Mouse (Mus musculus): ENCODE data around the gene Rcor2.
A peak's percentile ranks its signal among the peaks of the same experiment; 100 is the strongest.

Gene Rcor2

DNA sequence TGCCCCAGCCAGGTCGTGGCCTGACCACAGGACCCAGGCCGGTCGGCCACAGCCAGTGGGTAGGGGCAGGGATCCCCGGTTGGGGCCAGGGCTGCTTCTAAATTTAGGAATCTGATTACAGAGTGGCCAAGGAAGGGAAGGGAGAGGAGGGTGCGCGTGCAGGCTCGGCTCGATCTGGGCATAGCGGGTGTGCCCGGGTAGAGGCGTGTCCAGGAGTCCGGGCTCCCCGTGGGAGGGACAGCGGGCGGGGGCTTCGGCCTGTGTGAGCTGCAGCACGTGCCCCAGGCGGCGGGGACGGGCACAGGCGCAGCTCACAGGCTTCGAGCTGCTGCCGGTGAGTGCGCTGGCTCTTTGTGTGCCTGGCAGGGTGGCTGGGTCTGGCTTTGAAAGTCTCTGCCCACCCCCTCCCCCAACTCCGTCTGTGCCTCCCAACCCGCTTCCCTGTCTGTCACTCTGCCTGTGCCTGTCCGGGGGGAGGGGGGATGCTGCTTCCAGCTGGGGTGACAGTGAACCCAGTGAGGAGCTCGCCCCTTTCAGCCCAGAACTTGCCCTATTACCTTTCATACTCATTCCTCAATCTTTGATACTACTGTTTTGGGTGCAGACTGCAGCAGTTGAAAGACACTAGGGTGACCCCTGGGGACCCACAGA is at the start of gene Rcor2:
TSS of gene Rcor2 (plus strand) at position 235 of the 651 bp plus-strand sequence.
- DNase-seq (ENCODE audit: low spot score), result peak; percentile 72

GRCm38 (mm10) chr19:7217926-7218267 is 49.2 kb upstream of the Rcor2 start:
- no peak for DNase-seq (ENCODE audit: low spot score)

GRCm38 (mm10) chr19:7218753-7219152 is 48.4 kb upstream of the Rcor2 start:
- DNase-seq (ENCODE audit: low spot score), result no peak

DNA sequence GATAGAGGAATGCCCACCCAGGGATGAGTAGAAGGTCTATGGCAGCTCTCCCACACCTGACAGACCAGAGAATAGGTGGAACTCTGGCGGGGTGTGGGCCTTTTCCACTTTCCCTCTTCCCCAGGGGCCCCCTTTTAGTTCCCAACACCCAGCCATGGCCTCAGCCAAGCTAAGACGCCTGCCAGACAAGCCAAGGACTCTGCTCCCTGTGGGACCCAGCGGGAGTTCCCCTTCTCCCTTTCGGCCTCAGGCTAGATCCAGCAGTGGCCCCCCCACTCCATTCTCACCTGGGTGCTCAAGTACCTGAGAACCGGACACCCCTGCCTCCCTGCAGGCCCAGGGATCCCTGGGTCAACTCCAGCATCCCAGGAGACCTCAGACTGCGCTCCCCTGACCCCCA is 44.9 kb upstream of the Rcor2 start:
- no peak for DNase-seq (ENCODE audit: low spot score)

DNA sequence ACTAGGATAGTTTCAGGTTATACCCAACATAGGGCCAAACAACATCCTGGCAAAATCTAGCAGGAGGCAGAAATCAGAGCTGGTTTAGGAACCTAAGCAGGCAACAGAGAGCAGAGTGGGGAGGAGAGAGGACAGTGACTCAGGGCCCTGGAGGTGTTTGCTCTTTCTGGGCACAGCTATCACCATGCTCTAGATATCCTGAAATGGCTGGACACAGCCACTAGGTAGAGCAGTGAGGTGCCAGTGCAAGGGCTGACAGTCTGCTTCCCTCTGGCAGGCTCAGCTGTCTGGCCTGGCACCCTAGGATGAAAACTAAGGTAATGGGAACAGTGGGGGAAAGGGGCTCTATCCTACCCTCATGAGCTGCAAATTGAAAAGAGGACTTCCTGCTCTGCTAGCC is 43.6 kb upstream of the Rcor2 start:
- no peak for DNase-seq (ENCODE audit: low spot score)

DNA sequence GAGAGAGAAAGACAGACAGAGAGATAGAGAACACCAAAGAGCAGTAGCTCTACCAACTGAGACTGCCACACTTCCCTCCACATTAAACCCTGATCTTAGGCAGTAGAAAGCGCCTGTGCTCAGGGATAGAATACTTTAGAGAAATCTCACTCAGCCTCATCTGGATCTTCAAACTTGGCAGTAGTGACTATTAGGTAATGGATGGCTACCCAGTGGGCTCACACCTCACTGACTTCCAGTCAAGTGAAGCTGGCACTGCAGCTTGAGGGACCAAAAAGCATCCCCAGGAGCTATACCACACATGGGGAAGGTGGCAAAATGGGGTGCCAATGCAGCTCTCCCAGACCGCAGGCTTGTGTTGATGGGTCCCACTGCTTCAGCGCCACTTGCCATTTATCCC is 42.9 kb upstream of the Rcor2 start:
- no peak for DNase-seq (ENCODE audit: low spot score)

DNA sequence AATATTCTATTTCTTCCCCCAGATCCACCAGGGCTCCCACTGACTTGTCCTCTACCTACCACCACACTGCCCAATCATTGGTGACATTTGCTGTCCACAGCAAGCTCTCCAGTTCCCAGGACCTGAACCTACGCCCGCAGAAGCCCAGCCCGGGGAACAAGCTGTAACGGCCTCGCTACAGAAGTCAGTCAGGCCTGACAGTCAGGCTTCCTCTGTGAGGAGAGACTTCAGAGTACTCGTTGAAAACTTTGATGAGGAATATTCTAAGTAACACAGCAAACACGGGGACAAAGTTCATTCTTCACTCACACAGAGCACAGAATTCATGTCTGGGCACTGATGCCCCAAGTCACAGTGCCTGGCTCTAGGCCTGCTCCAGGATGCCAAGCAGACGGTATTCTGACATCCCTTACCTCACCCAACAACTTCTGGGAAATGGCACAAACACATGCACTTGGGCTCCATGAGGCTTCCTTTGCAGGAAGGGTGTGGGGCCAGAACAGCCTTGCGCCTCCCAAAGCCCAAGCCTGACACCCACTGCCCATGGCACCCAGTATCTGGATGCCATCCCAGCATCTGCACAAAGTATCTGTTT is 41.9 kb upstream of the Rcor2 start:
- no peak for DNase-seq (ENCODE audit: low spot score)

GRCm38 (mm10) chr19:7226511-7226914 is 40.6 kb upstream of the Rcor2 start:
- peak; percentile 58 for DNase-seq (ENCODE audit: low spot score)

DNA sequence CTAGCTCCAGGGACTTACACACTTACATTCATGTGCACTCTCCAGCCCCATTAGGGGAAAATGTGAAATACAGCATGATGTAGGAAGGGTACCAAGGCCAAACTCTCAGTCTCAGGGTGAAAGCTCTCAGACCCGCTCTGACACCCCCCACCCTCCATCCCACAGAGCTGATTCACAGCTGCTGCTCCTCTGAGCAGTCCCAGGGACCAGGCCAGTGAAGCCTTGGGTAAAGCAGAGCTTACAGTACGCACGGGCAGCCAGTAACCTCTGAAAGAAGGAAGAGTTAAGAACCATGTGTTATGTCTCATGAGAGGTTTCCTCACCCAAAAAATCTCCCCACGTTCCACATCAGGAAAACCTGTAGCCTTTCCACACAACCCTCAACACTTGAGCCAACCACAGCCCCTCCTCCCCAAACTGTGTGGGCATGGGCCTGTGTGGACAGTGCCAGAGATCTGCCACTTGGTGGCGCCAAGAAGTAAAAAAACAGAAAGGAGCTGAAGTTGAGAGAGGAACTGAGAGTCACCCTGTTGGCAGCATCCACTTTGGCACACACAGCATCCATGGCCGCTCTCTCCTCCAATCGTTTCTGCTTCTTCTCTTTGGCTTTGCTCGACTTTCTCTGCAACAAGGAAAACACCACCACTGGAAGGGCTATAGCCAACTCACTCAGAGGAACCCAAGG is 32.4 kb upstream of the Rcor2 start:
- DNase-seq (ENCODE audit: low spot score), result peak; percentile 86

DNA sequence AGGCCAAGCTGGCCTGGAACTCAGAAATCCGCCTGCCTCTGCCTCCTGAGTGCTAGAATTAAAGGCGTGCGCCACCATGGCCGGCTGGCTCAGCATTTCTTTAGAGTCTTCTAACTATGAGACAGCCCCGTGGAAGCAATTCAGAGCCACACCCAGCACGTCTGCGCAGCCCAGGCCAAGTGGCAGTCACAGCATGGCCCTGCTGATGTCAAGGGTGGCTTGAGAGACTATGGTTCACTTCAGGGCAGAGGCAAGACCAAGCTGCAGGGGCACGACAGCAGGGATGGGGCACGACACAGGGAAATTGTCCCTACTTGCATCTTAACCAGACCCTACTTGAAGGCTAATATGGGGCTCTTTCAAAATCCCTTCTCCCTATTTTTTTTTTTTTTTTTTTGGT is 31.7 kb upstream of the Rcor2 start:
- no peak for DNase-seq (ENCODE audit: low spot score)

DNA sequence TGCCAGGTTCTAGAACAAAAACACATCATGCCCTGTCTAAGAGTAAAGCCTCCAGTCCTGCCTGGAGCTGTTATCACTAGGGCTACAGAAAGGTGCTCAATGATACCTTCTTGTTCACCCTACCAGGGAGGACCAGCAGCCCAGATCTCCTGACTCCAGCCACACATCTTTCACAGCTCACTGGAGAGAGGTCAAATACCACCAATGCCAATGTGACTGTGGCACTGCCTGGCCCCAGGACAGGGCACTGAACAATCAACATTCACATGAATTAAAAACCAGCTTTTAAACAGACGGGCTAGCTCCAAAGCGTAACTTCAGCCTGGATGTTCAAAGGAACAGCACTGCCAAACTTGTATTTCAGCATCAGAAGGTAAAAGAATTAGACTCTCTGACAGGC is 31.1 kb upstream of the Rcor2 start:
- no peak for DNase-seq (ENCODE audit: low spot score)

DNA sequence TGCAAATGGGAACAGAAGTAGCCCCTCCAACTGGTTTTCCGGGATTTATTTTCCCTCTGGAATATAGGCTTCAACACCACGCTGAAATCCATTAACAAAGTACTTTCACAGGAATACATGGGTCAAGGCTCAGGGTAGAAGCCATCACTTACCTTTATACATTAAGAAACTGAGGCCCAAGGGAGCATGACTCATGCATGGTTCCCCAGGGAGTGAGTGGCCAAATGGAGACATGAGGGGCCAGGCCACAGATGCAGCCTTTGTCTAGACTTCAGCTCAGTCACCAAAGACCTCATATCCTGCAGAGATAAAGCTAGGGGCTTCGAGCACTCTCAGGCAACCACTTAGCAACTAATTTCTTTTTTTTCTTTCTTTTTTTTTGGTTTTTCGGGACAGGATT is 30.4 kb upstream of the Rcor2 start:
- no peak for DNase-seq (ENCODE audit: low spot score)

GRCm38 (mm10) chr19:7239574-7239973 is 27.6 kb upstream of the Rcor2 start:
- DNase-seq (ENCODE audit: low spot score), result no peak

- DNase-seq (ENCODE audit: low spot score), result no peak
Observed at GRCm38 (mm10) chr19:7240291-7240690, 26.8 kb upstream of the Rcor2 start.

DNA sequence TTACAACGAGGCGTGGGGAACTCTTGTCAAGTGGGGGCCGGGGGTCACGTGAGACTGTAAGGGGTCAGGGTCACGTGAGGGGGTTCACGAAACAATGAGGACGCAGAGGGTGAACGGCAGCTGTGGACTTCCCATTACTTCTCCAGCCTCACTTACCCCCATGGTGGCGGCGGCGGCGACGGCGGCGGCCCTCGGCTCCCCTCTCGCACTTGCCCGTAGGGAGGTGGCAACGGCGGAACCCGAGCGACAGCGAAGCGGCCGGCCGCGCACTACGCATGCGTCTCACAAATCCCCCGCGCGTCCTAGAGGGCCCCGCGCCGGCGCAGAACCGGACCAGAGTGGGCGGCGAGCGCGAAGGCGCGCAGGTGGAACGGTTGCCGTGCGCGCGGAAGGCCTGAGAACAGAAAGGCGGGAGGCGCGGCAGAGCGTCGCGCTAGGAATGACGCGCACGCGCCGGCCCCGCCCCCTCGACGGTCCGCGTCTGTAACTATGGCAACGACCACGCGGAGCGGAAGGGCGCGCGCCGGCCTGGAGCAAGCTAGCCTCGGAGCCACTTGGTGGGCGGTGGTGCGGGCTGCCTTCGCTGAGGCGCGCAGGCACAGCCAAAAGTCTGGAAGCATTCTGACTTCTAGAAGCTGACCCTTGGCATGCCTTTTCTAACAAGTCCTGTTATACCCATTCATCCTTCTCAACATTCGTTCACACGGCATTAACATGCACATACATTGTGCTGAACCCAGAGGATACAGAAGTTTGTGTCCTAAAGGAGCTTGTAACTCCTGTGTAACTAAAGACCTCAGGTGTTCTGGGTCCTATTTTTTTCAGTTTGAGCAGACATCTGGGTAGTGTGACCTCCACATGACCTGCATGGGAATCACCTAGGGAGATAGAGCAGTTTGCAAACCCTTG is 26.1 kb upstream of the Rcor2 start, which contains the start of gene Naa40:
TSS of gene Naa40 (minus strand) at position 402 of the 909 bp plus-strand sequence.
- peak; percentile 93 for DNase-seq (ENCODE audit: low spot score)

DNA sequence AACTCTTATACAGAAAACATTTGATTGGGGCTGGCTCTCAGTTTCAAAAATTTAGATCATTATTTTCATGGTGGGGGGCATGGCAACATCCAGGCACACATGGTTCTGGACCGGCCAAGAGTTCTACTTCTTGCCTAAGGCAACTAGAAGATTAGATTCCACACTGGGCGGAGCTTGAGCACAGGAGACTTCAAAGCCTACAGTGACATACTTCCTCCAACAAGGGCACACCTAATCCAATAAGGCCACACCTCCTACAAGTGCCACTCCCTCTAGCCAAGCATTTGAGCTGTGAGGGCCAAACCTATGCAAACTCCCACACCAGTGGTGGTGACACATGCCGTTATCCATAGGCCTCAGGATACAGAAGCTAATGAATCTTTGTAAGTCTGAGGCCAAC is 21.1 kb upstream of the Rcor2 start:
- no peak for DNase-seq (ENCODE audit: low spot score)

DNA sequence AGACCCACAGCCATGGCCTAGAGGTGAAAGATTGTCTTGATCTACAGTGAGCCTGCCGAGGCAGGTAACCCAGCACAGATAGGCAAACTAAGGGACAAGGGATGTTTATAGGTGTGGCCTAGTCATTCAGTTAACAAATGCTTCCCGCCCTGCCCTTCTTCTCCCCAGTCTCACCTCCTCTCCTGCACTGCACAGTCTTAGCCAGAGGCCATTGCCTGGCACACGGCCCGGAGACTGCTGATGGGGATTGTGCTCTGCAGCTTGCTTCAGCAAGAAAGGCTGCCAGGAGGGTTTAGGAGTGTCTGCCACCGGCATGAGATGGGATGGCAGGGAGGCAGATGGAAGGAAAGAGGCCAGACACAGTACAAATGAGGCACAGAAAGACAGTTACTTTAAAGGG is 9.2 kb upstream of the Rcor2 start:
- DNase-seq (ENCODE audit: low spot score), result no peak

- DNase-seq (ENCODE audit: low spot score), result no peak
Observed at GRCm38 (mm10) chr19:7261476-7261875, 5.6 kb upstream of the Rcor2 start.

- no peak for DNase-seq (ENCODE audit: low spot score)
Observed at GRCm38 (mm10) chr19:7261964-7262363, 5.2 kb upstream of the Rcor2 start.

GRCm38 (mm10) chr19:7262592-7262991 is 4.5 kb upstream of the Rcor2 start:
- DNase-seq (ENCODE audit: low spot score), result no peak

DNA sequence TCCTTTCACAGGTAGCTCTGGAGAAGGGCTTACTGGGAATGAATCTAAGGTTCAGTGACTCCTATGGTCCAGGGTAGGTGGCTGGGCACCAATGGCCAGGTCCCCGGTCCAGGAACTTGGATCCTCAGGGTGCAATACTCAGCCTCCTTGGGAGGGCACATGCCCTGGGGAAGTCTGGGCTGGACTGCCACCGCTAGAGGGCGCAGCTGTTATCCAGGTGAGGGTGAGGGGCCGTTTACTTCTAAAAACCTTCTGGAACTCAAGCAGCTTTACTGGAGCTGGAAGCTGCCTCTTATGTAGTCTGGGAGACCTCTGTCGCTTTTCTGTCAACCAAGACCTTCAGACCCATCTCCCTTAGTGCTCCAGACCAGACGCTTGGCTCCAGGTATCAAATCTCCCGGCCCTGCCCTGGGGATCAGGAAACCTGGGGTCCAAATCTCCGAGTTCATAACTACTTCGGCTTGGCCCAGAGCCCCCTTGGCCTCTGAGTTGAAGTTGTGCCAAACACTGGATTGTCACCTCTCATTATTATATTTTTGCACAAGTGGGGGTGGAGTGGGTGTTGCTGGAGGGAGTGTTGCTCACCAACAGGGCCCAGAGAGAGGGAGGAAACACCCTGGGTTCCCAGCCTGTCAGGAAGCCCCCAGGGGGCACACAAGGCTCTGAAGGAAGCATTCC is 2.9 kb upstream of the Rcor2 start:
- DNase-seq (ENCODE audit: low spot score), result peak; percentile 80

DNA sequence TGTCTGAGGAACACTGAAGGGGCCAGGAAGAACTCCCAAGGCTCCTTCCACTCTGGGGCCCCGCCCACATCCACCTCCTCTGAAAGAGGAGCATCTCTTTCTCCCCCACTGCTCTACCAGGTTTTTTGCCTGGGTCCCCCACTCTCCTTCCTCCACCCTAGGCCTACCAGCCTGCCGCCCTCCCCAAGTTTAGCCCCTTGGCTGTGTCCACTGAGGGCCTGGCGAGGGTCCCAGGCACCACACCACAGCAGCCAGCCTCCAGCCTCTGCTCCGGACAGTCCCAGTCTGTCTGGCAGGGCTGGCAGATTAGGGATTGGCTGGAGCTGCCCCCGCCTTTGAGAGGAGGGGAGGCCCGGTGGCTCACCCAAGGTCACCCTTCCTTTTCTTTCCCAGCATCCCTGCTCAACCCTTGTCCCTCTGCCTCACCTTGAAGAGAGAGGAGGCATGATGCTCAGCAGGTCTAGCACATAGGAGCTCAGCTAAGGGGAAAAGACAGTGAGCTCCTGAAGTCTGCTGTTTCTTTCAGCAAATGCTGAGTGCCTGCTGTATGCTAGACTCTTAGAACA is 2.3 kb upstream of the Rcor2 start:
- DNase-seq (ENCODE audit: low spot score), result no peak
